Mouse (Mus musculus) skeletal muscle tissue, adult 2 months (tissue): Measurements from ENCODE around the gene Errfi1.
"Not testable (repeated sequence)": the region's sequence is repeated elsewhere in the genome, so short reads cannot be mapped to it uniquely, and the experiment has no call there.

ENCODE experiments used
- DNase-seq: peaks from one replicate; pipeline ENCODE4 v3.0.0-alpha.2; 2012; ENCODE audit warnings: low read depth, low spot score

The Errfi1 gene

DNA sequence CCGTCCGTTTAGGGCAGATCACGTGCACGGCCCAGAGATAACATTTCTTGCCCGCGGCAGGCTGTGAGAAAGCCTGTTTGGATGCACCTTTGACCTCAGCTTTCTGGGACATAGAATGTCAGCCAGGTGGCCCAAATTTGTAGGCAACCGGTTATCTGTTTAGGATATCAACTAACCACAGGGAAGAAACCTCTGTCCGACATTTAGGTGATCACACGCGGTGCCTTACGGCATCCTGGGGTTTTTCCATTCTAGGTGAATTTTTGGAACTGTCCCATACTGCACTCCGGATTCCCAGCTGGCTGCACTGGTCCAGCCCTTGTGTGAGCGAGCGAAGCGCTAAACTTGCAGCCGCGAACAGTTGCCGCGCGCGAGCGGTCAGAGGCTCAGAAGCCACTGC, 25.9 kb downstream of the Errfi1 start:
- no peak for DNase-seq

DNA sequence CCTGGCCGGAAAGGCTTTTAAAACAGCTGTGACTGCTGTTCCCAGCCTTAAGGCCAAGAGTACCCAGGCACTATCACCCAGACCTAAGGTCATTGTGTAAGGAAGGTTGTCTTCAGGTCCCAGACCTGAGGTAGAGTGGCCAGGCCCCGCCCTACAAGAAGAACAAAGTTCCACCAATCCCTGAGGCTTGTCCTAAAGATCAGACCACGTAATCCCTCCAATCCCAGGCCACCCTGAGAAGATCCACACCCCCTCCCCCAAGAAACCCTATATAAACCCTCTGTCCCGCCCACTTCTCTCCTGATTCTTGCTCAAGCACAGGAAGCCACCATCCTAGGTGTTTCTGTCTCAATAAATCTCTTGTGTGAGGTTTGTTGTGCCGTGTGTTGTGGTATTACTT, 26.6 kb downstream of the Errfi1 start:
- DNase-seq = no peak

DNA sequence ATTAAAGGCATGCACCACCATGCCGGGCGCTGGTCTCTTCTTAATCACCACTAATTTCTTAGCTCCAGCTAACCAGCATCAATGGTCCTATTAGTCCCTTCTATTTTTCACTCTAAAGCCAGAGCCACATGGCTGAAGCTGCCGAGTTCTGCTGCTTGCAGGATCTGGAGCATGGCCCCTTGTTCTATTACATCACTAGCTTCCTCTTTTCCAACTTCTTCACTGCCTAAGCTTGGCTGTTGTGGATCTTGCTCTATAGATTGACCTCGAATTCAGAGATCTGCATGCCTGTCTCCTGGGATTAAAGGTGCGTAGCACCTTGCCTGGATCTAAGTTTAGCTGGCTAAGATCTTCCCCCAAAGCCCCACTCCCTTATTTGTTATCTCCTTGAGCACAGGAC, 28.9 kb downstream of the Errfi1 start:
- DNase-seq = no peak

DNA sequence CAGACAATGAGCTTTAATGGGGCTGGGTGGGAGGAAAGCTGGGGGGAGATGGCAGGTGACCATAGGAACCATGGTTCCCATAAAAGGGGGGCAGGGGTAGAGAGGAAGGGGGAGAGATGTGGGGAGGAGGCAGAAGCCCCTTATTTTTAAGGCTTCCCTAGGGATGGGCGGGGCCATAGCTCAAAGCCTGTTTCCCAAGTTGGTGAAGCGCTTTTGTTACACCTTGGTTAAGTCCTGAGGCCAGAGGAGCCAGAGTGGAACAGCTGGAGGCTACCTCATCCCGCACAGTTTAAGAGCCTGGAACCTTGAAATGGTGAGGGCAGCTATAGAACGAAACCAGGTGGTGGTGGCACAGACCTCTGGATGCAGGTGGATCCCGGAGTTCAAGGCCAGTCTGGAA, 34.2 kb downstream of the Errfi1 start:
- DNase-seq = no peak

DNA sequence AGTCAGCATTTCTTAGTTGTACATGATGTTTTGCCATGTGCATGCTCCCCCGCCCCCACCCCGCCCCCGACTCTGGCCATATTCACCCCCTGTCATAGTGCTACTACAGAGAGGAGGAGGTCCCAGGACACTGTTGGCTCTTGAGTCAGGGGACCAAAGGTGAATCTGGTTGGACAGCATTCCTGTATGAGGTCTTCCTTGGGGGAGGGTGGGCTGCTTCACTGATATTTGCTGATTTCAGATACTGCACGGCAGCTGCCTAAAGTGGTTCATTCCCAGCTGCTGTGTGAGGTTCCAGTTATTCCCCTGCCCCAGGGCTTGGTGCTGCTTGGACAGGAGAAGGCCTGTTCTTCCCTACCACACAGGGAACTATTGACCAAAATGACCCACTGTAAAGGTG, 34.8 kb downstream of the Errfi1 start:
- no peak for DNase-seq

DNA sequence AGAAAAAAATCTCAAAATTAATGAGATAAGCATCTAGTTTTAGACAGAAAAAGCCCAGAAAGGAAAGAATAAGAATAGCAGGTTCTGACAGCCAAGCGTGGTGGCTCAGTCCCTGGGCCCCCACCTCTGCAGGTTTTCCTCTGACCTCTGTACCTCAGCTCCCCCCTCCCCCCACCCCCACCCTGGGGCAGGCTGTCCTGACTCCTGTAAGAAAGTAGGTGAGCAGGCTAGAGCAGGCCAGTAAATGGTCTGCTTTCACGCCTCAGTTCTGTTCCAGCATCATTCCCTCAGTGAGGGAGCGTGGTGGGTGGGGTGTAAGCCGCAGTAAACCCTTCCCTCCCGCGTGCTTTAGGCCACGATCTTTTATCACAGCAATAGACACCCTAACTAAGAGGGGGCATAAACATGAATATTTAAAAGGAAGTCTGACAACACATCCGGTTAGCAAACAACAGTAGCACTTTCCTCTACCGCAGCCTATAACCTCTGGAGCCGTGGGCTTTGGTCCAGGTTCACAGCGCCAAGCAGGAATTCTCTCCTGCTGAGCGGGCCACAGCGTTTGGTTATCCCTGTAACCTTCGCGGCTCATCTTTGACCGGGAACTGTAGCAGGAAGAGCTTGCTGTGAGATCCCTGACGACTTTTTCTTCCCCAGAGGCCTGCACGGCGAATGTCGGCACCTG, 35.7 kb downstream of the Errfi1 start:
- DNase-seq = no peak

DNA sequence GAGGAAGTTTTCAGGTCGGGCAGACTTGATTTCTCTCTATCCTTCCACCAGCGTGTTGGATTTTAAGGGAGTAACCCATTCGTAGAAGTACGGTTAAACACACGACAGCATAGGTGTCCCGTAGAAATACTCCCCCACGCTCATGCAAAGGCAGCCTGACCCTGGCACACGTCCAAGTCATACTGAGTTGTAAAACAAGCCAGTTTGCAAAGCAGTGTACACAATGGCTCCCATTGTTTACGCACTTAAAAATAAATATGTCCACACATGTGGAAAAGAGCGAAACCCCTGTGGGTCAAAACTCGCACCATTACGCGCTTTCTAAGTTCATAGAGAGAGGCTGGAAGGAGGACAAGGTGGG, 36.2 kb downstream of the Errfi1 start:
- no peak for DNase-seq

DNA sequence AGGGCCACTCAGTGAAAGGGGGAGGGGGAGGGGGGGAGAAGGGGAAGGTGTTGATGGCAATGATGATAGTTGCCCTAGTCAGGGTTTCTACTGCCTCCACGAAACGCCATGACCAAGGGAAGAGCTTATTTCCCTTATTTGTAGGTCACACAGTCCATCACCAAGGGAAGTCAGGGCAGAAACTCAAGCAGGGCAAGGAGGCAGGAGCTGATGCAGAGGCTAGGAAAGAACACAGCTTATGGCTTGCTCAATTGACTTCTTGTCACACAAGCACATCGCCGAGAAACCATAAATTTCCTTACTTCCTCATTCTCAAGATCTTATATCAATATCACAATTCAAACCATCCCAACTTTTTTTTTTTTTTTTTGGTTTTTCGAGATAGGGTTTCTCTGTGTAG, 37.6 kb downstream of the Errfi1 start:
- DNase-seq = no peak

DNA sequence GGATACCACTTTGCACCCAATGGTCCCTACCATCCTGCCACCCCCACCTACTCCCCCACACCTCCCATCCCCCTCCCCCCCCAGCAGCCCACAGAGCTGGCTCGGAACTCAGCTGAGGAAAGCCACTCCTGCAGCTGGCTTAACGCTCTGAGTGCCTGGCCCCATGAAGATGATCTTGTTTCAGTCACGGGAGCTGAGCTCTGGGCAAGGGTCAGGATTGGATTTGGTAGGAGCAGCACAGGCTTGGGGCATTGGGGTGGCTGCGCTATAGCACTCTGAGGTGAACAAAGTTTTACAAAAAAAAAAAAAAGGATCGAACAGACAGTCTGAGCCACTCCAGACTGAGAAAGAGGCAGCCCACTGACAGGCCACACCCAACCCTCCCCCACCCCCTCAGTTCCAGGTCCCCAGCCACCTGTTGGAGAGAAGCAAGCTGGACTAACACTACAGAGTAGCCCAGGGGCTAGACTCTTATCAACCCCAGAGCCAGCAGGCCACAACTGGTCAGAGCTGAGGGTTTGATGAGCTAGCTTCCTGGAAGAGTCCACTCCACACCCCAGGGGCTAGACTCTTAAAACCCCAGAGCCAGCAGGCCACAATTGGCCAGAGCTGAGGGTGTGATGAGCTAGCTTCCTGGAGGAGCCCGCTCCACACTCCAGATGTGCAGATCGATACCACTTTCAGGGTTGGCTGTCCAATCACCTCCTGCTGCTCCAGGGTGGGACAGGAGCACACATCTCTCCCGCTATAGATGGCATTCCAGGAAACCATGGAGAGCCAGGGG, 41.2 kb downstream of the Errfi1 start:
- DNase-seq = no peak

DNA sequence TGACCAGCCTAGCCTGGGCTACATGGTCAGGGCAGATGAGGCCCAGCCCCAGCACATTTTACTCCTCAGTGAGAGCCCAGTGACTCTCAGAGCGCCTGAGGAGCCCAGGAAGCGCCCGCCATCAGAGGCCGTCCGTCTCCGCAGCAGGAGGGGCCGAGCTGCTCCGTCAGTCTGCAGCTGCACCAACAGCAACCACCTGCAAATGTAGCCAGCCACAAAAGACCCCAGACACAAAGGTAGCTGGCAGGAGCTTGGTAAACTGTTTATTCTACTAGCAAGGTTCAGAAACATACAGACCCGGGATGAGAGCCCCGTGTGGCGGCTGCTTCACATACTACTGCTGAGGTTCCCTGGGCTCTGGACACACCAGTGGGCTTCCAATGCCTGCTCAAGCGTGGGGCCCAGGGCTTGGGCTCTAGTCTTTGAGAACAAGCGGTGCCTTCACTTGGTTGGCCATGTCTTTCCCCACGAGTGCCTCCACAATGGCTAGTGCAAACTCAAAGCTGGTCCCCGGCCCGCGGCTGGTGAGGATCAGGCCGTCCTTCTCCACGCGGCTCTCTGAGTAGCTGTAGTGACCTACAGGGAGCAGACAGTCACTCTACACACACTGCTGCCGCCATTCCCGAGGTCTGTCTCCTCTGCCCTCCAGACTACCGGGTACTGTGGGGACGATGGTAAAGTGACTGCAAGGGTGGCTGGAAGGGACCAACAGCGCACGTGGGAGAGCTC, 43.3 kb downstream of the Errfi1 start:
- no peak for DNase-seq

DNA sequence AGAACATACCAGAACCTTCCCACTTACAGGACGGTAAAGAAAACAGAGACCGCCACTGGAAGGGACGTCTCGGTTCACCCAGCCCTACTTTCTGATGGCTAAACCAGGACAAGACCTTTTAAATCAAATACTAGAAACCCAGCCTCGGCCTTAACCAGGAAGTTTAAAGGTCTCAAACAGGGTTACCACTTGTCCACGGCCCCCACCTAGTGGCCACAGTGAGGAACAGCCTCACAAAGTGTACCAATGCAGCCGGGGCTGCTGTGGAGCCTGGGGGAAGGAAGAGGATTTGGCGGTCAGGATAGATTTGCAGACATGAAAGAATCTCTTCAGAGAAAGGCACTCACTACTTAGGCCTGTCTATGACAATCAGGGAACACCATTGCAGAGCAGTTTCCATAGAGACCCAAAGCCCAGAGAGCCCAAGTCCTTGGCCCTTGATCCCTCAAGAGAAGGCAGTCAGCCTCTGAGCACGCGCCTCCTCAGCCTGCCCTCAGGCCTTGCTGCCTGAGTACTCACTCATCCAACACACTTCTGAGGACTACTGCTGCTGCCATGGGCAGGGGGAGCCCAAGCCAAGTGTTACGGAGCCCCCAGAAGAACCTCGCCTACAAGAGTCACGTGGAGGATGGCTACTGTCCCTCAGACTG, 45.1 kb downstream of the Errfi1 start:
- DNase-seq = peak; percentile 68

DNA sequence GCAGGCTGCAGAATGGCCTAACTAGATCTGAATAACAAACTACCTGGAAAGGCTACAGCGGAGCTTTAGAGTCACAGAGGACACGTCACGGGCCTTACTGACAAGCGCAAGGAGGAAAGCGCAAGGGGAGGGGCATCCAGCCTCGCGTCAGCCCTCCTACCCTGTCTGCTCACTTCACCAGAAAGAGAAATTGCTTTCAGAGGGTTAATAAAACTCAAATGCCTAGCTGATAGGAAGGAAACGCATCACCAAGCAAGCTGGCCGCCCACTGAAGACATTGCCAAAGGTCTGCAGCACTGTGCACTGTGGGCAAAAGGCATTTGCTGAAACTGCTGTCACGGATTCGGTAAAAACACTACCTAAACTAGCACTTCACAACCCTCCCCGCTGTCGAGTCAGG, 46.8 kb downstream of the Errfi1 start:
- DNase-seq = no peak

DNA sequence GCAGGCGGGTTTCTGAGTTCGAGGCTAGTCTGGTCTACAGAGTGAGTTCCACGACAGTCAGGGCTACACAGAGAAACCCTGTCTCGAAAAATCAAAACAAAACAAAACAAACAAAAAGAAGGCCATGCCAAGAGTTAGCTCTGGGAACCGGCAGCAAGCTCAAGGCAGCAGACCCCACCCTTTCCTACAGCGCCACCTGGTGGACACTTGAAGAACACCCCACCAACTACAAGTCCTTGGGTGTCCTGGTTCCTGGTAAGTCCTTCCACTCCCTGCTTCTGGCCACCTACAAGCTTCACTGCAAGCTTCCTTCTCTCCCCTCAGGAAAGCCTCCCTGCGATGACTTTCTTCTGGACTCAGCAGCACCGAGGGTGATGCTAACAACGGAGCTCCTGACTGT, 47.9 kb downstream of the Errfi1 start:
- DNase-seq = peak; percentile 91

DNA sequence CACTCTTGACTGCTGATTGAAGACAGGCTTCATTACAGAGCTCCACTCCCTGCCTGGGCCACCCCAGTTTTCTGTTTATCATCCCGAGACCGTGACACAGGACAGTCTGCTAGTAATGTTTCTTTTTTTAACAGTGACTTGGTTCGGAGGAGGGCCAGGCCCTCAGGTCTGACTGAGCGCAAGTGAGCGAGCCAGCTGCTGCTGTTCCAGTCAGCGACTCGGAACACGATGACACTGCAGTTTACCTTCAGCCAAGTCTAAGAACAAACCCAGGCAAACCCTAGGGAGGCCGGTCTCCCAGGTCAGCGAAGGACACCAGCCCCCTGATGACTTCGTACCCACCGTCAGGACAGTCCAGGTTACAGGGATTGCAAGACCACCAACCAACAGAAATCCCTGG, 48.3 kb downstream of the Errfi1 start:
- DNase-seq = peak; percentile 94

DNA sequence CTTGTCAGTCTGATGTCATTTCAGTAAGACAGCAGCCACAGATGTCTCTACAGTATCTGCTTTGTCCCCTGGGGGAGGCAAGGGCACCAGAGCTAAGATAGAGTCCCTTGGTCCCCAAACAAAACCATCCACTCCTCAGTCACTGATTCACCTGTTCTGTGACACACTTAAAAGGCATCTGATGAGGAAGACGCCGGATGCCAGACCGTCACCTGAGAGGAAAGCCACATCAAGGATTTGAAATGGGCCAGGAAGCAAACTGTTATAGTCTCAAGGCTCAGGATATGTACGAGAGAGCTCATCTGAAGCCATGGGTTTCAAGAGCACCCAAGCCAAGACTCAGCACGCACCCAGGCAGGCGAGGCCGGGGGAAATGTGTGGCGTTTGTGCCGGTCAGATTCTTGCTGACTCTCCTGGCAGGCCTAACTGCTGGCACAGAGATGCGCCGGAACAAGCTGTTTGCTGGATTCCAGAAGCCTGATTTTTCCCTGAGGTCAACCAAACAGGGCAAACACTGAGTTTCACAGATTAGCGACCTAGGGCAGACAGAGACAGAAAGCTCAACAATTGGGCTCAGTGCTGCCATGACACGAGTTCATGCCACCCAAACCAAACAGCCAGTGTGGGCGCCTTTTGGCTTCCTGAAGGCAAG, 49.5 kb downstream of the Errfi1 start:
- peak; percentile 81 for DNase-seq

DNA sequence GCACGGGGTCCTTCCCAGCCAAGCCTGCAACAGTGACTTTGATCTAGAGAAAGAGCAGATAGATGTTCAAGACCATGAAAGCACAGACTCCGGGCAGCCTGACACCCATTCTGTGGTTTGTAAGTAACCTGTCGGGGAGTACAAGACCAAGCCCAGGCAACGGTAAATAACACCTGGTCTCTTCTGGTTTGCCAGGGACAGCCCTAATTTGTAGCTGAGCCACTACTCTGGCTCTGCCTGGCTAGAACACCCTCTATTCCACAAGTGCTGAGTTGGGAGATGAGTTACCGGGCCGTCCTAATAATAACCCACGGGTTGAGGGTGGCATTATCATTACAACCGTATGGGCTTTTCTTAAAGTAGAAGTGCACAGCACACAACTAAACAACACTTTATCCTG, 53.4 kb downstream of the Errfi1 start:
- DNase-seq = peak; percentile 76

DNA sequence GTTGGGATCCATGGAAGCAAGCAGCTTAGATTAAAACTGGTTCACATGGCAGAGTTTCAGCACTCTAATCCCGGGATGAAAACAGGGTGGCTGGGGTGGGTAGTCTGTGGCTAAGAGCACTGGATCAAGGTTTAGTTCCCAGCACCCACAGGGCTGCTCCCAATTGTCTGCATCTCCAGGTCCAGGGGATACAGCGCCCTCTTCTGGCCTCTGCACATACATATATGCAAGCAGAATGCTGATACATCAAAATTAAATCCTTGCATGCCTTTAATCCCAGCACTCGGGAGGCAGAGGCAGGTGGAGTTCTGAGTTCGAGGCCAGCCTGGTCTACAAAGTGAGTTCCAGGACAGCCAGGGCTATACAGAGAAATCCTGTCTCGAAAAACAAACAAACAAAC, 54.8 kb downstream of the Errfi1 start:
- DNase-seq = not testable (repeated sequence)

DNA sequence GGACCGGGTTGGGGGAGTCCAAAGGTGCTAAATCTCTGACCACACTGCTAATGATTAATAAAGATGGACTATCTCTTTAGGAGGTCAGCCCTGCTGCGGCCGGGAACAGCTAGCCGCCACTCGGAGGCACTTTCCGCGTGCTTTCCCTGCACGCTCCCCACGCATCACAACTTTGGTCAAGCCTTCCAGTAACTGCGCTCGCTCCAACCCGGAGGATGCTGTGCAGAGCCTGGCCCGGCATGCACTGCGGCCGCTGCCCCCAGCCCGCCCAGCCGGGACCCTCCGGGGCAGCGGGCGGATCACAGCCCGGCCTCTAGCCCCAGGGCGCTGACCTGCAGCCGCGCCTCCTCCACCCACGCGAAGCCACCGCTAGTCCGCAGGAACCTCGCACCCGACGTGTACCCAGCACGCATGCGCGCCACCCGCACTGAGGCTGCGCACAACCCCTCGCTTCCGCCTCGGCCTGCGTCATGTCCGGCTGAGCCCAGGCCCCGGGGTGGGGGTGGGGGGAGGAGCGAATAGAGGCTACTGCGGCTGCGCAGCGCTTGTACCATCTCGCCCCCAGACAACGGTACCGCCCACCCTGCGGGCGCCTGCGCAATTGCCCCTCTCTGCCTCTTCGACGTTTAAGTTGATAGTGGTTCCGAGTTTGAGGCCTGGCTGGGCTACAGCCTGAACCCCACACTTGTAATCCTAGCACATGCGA, 55.9 kb downstream of the Errfi1 start:
- DNase-seq = peak; percentile 99

DNA sequence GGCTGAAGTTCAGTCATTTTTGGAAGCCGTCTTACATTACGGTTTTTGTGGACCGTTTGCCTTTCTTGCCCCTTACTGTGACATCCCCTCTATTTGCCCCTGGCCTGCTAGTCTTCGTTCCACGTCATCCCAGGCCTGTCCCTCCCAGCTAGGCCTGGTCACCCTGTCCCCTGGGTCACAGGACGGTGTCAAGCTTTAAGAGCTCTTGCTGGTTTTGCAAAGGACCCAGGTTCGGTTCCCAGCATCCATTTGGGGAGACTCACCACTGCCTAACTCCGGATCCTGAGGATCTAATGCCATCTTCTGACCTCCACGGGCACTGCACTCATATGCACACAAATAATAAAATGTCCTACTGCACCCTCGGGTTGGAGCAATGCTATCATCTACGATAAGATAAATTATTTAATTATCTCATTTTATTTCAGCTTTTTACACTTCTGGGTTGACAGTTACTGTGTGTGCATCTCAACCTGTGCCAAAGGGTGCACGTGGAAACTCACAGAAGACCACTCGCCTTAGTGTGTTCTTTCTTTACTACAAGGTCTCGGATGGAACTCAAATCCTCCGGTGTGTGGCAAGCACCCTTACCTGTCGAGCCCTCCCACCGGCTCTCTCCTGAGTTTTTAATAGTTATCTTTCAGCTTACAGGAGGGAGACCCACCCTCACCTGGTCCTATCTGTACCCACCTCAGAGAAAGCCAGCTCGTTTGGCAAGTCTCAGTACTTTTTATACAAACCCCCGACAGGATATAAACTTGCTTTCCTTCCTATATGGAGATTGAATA, 56.6 kb downstream of the Errfi1 start:
- no peak for DNase-seq

DNA sequence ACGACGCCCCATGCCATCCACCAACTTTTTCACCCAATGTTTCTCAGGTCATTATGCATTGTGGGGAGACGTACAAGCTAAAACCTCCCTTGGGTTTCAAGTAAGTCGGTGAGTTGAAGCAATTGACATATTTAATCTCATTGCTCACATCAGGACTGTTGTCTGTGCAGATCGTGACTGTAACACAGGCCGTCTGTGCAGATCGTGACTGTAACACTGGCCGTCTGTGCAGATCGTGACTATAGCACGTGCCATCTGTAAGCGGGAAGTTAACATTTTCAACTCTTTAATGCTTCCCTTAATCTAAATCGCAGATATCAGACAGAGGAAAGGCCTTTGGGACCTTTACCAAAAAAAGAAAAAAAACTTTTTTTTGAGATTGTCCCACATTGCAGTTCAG, 60.0 kb downstream of the Errfi1 start:
- DNase-seq = no peak
